Mouse (Mus musculus): ENCODE data around the gene Lrrc57. TPM values are rescaled to one million over a fixed set of nuclear protein-coding genes. Genes with fewer than 3 reads are reported as not detected.

Lrrc57 gene
- 29.3 and 32.0 TPM in 2 replicates for polyA plus RNA-seq (2016; fragmentation: Nextera tagmentation; extraction: Ambion mirVana)

GRCm38 (mm10) chr2:120608830-120609723 is at the start of gene Lrrc57, which contains the start of gene Haus2:
Lrrc57 (minus strand) TSS chr2:120609520.
Haus2 (plus strand) TSS chr2:120609383.
- DNase-seq (ENCODE audit: extremely low spot score, low spot score), result peak; percentile 91
- peaks cover 30% of the 10 kb centered on the region for H3K36me3 ChIP-seq (replicated peaks)
- H3K4me3 ChIP-seq, result peak within 1 kb of the TSS; percentile 96
- WGBS, result under 1% methylated on average over 52 of the region's 52 CpGs
- H3K4me1 ChIP-seq, result peaks cover 27% of the 10 kb centered on the region
- H3K9me3 ChIP-seq, result no peaks in the 10 kb centered on the region
- peak within 1 kb of the TSS; percentile 95 for H3K27ac ChIP-seq
- H3K27me3 ChIP-seq (ENCODE audit: poor library complexity, severe bottlenecking), result no peaks in the 10 kb centered on the region

- Histone ChIP-seq H3K9me3 (no peaks in the 10 kb centered on the region), H3K27me3 (ENCODE audit: poor library complexity, severe bottlenecking) (no peaks in the 10 kb centered on the region), H3K4me3 (no peak overlapping the region), H3K36me3 (replicated peaks) (no peaks in the 10 kb centered on the region), H3K4me1 (no peaks in the 10 kb centered on the region), H3K27ac (no peak overlapping the region)
- WGBS, result 74% methylated on average over 5 of the region's 5 CpGs
- no peak for DNase-seq (ENCODE audit: extremely low spot score, low spot score)
Measured at GRCm38 (mm10) chr2:120658486-120658885, 49.2 kb upstream of the Lrrc57 start.

- WGBS, result 93% methylated on average over 2 of the region's 2 CpGs
- H3K4me1 ChIP-seq, result no peaks in the 10 kb centered on the region
- no peaks in the 10 kb centered on the region for H3K36me3 ChIP-seq (replicated peaks)
- H3K9me3 ChIP-seq, result no peaks in the 10 kb centered on the region
- H3K4me3 ChIP-seq, result no peak overlapping the region
- no peaks in the 10 kb centered on the region for H3K27me3 ChIP-seq (ENCODE audit: poor library complexity, severe bottlenecking)
- DNase-seq (ENCODE audit: extremely low spot score, low spot score), result no peak
- H3K27ac ChIP-seq, result no peak overlapping the region
Measured at GRCm38 (mm10) chr2:120656711-120657110, 47.4 kb upstream of the Lrrc57 start.

- no peak overlapping the region for H3K27ac ChIP-seq
- no peaks in the 10 kb centered on the region for H3K4me1 ChIP-seq
- 92% methylated on average over 5 of the region's 5 CpGs for WGBS
- no peaks in the 10 kb centered on the region for H3K36me3 ChIP-seq (replicated peaks)
- H3K4me3 ChIP-seq, result no peak overlapping the region
- H3K9me3 ChIP-seq, result no peaks in the 10 kb centered on the region
- no peaks in the 10 kb centered on the region for H3K27me3 ChIP-seq (ENCODE audit: poor library complexity, severe bottlenecking)
- DNase-seq (ENCODE audit: extremely low spot score, low spot score), result no peak
Measured at GRCm38 (mm10) chr2:120655905-120656304, 46.6 kb upstream of the Lrrc57 start.

GRCm38 (mm10) chr2:120654693-120655092 is 45.4 kb upstream of the Lrrc57 start:
- no peak for DNase-seq (ENCODE audit: extremely low spot score, low spot score)
- no peaks in the 10 kb centered on the region for H3K27me3 ChIP-seq (ENCODE audit: poor library complexity, severe bottlenecking)
- 78% methylated on average over 2 of the region's 2 CpGs for WGBS

GRCm38 (mm10) chr2:120652925-120653284 is 43.6 kb upstream of the Lrrc57 start:
- DNase-seq (ENCODE audit: extremely low spot score, low spot score), result no peak
- H3K9me3 ChIP-seq, result no peaks in the 10 kb centered on the region
- 95% methylated on average over 7 of the region's 7 CpGs for WGBS
- no peaks in the 10 kb centered on the region for H3K27me3 ChIP-seq (ENCODE audit: poor library complexity, severe bottlenecking)
- H3K4me1 ChIP-seq, result no peaks in the 10 kb centered on the region
- H3K36me3 ChIP-seq (replicated peaks), result no peaks in the 10 kb centered on the region
- no peak overlapping the region for H3K27ac ChIP-seq
- no peak overlapping the region for H3K4me3 ChIP-seq

More at GRCm38 (mm10) chr2:120654693-120655092, 45.4 kb upstream of the Lrrc57 start:
- Histone ChIP-seq H3K4me1 (no peaks in the 10 kb centered on the region), H3K4me3 (no peak overlapping the region), H3K36me3 (replicated peaks) (no peaks in the 10 kb centered on the region), H3K9me3 (no peaks in the 10 kb centered on the region), H3K27ac (no peak overlapping the region)

GRCm38 (mm10) chr2:120652256-120652924 is 43.1 kb upstream of the Lrrc57 start:
- Histone ChIP-seq H3K4me1 (no peaks in the 10 kb centered on the region), H3K4me3 (no peak overlapping the region), H3K27me3 (ENCODE audit: poor library complexity, severe bottlenecking) (no peaks in the 10 kb centered on the region), H3K27ac (no peak overlapping the region), H3K9me3 (no peaks in the 10 kb centered on the region), H3K36me3 (replicated peaks) (no peaks in the 10 kb centered on the region)
- DNase-seq (ENCODE audit: extremely low spot score, low spot score), result no peak
- 88% methylated on average over 7 of the region's 7 CpGs for WGBS

GRCm38 (mm10) chr2:120646777-120647176 is 37.5 kb upstream of the Lrrc57 start:
- H3K9me3 ChIP-seq, result no peaks in the 10 kb centered on the region
- no peaks in the 10 kb centered on the region for H3K4me1 ChIP-seq
- no peaks in the 10 kb centered on the region for H3K27me3 ChIP-seq (ENCODE audit: poor library complexity, severe bottlenecking)
- H3K27ac ChIP-seq, result no peak overlapping the region
- 73% methylated on average over 4 of the region's 4 CpGs for WGBS
- no peaks in the 10 kb centered on the region for H3K36me3 ChIP-seq (replicated peaks)
- DNase-seq (ENCODE audit: extremely low spot score, low spot score), result no peak
- H3K4me3 ChIP-seq, result no peak overlapping the region

GRCm38 (mm10) chr2:120643836-120644235 is 34.5 kb upstream of the Lrrc57 start:
- Histone ChIP-seq H3K27ac (no peak overlapping the region), H3K27me3 (ENCODE audit: poor library complexity, severe bottlenecking) (no peaks in the 10 kb centered on the region), H3K4me3 (no peak overlapping the region), H3K4me1 (no peaks in the 10 kb centered on the region), H3K9me3 (no peaks in the 10 kb centered on the region), H3K36me3 (replicated peaks) (0 out of 2 replicates have a peak, but pooled peaks cover 2% of the 10 kb centered on the region)
- 87% methylated on average over 7 of the region's 7 CpGs for WGBS
- DNase-seq (ENCODE audit: extremely low spot score, low spot score), result no peak

GRCm38 (mm10) chr2:120640835-120641234 is 31.5 kb upstream of the Lrrc57 start:
- no peaks in the 10 kb centered on the region for H3K9me3 ChIP-seq
- H3K4me1 ChIP-seq, result no peaks in the 10 kb centered on the region
- H3K36me3 ChIP-seq (replicated peaks), result 0 out of 2 replicates have a peak, but pooled peaks cover 2% of the 10 kb centered on the region
- no peak overlapping the region for H3K4me3 ChIP-seq
- no peak for DNase-seq (ENCODE audit: extremely low spot score, low spot score)
- WGBS, result 92% methylated on average over 8 of the region's 8 CpGs
- H3K27me3 ChIP-seq (ENCODE audit: poor library complexity, severe bottlenecking), result no peaks in the 10 kb centered on the region
- H3K27ac ChIP-seq, result no peak overlapping the region

GRCm38 (mm10) chr2:120631957-120632356 is 22.6 kb upstream of the Lrrc57 start:
- Histone ChIP-seq H3K4me3 (no peak overlapping the region), H3K36me3 (replicated peaks) (peaks cover 9% of the 10 kb centered on the region; the same call in 1 of the 2 replicates), H3K27ac (no peak overlapping the region), H3K4me1 (peaks cover 8% of the 10 kb centered on the region), H3K9me3 (no peaks in the 10 kb centered on the region), H3K27me3 (ENCODE audit: poor library complexity, severe bottlenecking) (no peaks in the 10 kb centered on the region)
- DNase-seq (ENCODE audit: extremely low spot score, low spot score), result no peak
- WGBS, result 94% methylated on average over 4 of the region's 4 CpGs

- no peak for DNase-seq (ENCODE audit: extremely low spot score, low spot score)
- Histone ChIP-seq H3K9me3 (no peaks in the 10 kb centered on the region), H3K27me3 (ENCODE audit: poor library complexity, severe bottlenecking) (no peaks in the 10 kb centered on the region), H3K4me3 (no peak overlapping the region), H3K36me3 (replicated peaks) (peaks cover 9% of the 10 kb centered on the region; the same call in 1 of the 2 replicates), H3K4me1 (peaks cover 8% of the 10 kb centered on the region), H3K27ac (no peak overlapping the region)
- 92% methylated on average over 2 of the region's 2 CpGs for WGBS
Measured at GRCm38 (mm10) chr2:120631521-120631920, 22.2 kb upstream of the Lrrc57 start.

GRCm38 (mm10) chr2:120630655-120631054 is 21.3 kb upstream of the Lrrc57 start:
- DNase-seq (ENCODE audit: extremely low spot score, low spot score), result no peak
- H3K4me1 ChIP-seq, result peaks cover 8% of the 10 kb centered on the region
- H3K27me3 ChIP-seq (ENCODE audit: poor library complexity, severe bottlenecking), result no peaks in the 10 kb centered on the region
- peaks cover 9% of the 10 kb centered on the region; the same call in 1 of the 2 replicates for H3K36me3 ChIP-seq (replicated peaks)
- whole genome bisulfite sequencing, result 82% methylated on average over 2 of the region's 2 CpGs
- no peaks in the 10 kb centered on the region for H3K9me3 ChIP-seq
- no peak overlapping the region for H3K27ac ChIP-seq
- no peak overlapping the region for H3K4me3 ChIP-seq

All from forebrain, embryonic 10.5 days (tissue).